Comparison of ENCODE assay signal across 8 mouse cellular contexts in the genomic region with DNA sequence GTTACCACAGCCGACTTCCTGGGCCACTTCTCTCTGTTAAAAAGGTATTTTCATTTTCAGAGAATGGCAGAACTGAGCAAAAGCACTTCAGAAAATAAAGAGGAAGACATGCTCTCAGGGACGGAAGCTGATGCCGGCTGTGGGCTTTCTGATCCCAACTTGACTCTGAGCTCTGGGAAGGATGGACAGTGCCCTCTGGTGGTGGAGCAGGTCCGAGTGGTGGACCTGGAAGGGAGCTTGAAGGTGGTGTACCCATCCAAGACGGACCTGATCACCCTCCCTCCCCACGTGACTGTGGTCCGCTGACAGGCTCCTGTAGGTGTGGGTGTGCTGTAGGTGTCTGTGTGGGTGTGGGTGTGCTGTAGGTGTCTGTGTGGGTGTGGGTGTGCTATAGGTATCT. TPM values are rescaled to one million over a fixed set of nuclear protein-coding genes. Genes with fewer than 3 reads are reported as not detected.
A peak's percentile ranks its signal among the peaks of the same experiment; 100 is the strongest.
DNase-seq lines count a peak whose midpoint lies in the region; ATAC-seq and TF ChIP-seq lines count a peak whose summit lies in the region.
"Had no signal": no experiment of that assay in that cellular context is flagged by ENCODE, and none has a peak within 500 bp of the region (broad histone marks: within the 10 kb centered on the region; RNA-seq: fewer than 3 reads in every experiment).

No protein-coding gene starts in this region.

- H3K9ac ChIP-seq in kidney, embryonic 16.5 days (replicated peaks; ENCODE audit: low read length) = no peak overlapping the region
- H3K9ac ChIP-seq in MEL (ENCODE audit: control insufficient read depth, low read depth, low read length, poor library complexity, severe bottlenecking) = no peak overlapping the region
- no peak overlapping the region for H3K9ac ChIP-seq in midbrain, embryonic 13.5 days (replicated peaks)

- no peak for TF ChIP-seq EP300 in MEL (IDR thresholded peaks at IDR 0.05; ENCODE audit: low read depth in 1 of 2, low read length in 2 of 2)

- intact Hi-C loops in left cerebral cortex, postnatal 25 days (cut with DNase I) = no loop called here

- TF ChIP-seq RAD21 in MEL (IDR thresholded peaks at IDR 0.05; ENCODE audit: low read depth, low read length) = peak; percentile 26

- H3K36me3 ChIP-seq in kidney, embryonic 16.5 days (ENCODE audit: insufficient read depth, low read length) = peaks cover 67% of the 10 kb centered on the region
- peaks cover 1 to 9% of the 10 kb centered on the region in 2 experiments for H3K36me3 ChIP-seq in MEL (ENCODE audit: control insufficient read depth in 1 of 2, insufficient read depth in 2 of 2, low read length in 2 of 2)
- peaks cover 79% of the 10 kb centered on the region for H3K36me3 ChIP-seq in midbrain, embryonic 13.5 days

- H3K9me3 ChIP-seq in kidney, embryonic 16.5 days (ENCODE audit: low read length) = no peaks in the 10 kb centered on the region
- no peaks in the 10 kb centered on the region for H3K9me3 ChIP-seq in MEL (replicated peaks; ENCODE audit: insufficient read depth, low read length)
- H3K9me3 ChIP-seq in midbrain, embryonic 13.5 days = no peaks in the 10 kb centered on the region

- H3K27ac ChIP-seq in kidney, embryonic 16.5 days (ENCODE audit: low read length) = no peak overlapping the region
- no peak overlapping the region for H3K27ac ChIP-seq in MEL (ENCODE audit: control insufficient read depth, low read depth, low read length)
- H3K27ac ChIP-seq in olfactory bulb, adult 2 months (ENCODE audit: insufficient read depth, low read depth, low read length) = no peak overlapping the region
- no peak overlapping the region for H3K27ac ChIP-seq in midbrain, embryonic 13.5 days

- 68% methylated on average over 7 of the region's 7 CpGs for WGBS in kidney, embryonic 16.5 days
- 57% methylated on average over 7 of the region's 7 CpGs for WGBS in olfactory bulb, adult 2 months
- 78% methylated on average over 7 of the region's 7 CpGs for WGBS in midbrain, embryonic 13.5 days

- H3K4me2 ChIP-seq in kidney, embryonic 16.5 days (replicated peaks; ENCODE audit: low read depth, low read length) = no peak overlapping the region
- no peak overlapping the region for H3K4me2 ChIP-seq in midbrain, embryonic 13.5 days (replicated peaks)

- DNase-seq in kidney, adult 18-20 months = peak; percentile 79
- DNase-seq in MEL (ENCODE audit: low read depth, low spot score) = peak; percentile 64
- peak; percentile 26 for DNase-seq in brain, embryonic 14.5 days (ENCODE audit: low read depth)
- peak; percentile 47 to 54 for DNase-seq in left cerebral cortex, postnatal 25 days (ENCODE audit: low spot score in 2 of 2)

- H3K79me2 ChIP-seq in MEL (ENCODE audit: control insufficient read depth, insufficient read depth, low read length, poor library complexity) = peaks cover 9% of the 10 kb centered on the region

- no peaks in the 10 kb centered on the region for H3K27me3 ChIP-seq in kidney, embryonic 16.5 days (ENCODE audit: insufficient read depth, low read length)
- no peaks in the 10 kb centered on the region for H3K27me3 ChIP-seq in MEL (ENCODE audit: control insufficient read depth in 1 of 2, insufficient read depth in 2 of 2, low read length in 2 of 2)
- peaks cover 12% of the 10 kb centered on the region for H3K27me3 ChIP-seq in midbrain, embryonic 13.5 days

- ATAC-seq in kidney, embryonic 16.5 days (ENCODE audit: low FRiP score, low TSS enrichment) = no peak
- no peak for ATAC-seq in midbrain, embryonic 13.5 days

- no peak overlapping the region for H3K4me3 ChIP-seq in kidney, embryonic 16.5 days (ENCODE audit: low read length)
- no peak overlapping the region for H3K4me3 ChIP-seq in MEL (ENCODE audit: control insufficient read depth in 1 of 2, insufficient read depth in 1 of 2, low read depth in 2 of 2, low read length in 2 of 2)
- H3K4me3 ChIP-seq in olfactory bulb, adult 2 months (ENCODE audit: insufficient read depth, low read depth, low read length) = no peak overlapping the region
- no peak overlapping the region for H3K4me3 ChIP-seq in midbrain, embryonic 13.5 days (replicated peaks)

- TF ChIP-seq POLR2A in MEL (IDR thresholded peaks at IDR 0.05; ENCODE audit: control insufficient read depth in 1 of 2, insufficient read depth in 1 of 2, low read depth in 1 of 2, low read length in 2 of 2, poor library complexity in 1 of 2) = no peak
- no peak for TF ChIP-seq POLR2A in brain, embryonic 14.5 days (IDR thresholded peaks at IDR 0.05; ENCODE audit: borderline replicate concordance, extremely low read depth, insufficient read depth, insufficient read length, poor library complexity, severe bottlenecking)
- no peak for TF ChIP-seq POLR2A in olfactory bulb, adult 2 months (IDR thresholded peaks at IDR 0.05; ENCODE audit: insufficient read depth, low read depth, low read length)

- H3K4me1 ChIP-seq in kidney, embryonic 16.5 days (ENCODE audit: insufficient read depth, low read length) = peaks cover 29% of the 10 kb centered on the region
- H3K4me1 ChIP-seq in MEL (ENCODE audit: control insufficient read depth in 1 of 2, insufficient read depth in 2 of 2, low read length in 2 of 2) = peaks cover 0 to 13% of the 10 kb centered on the region in 2 experiments; a peak in 3 of 4 replicates
- H3K4me1 ChIP-seq in olfactory bulb, adult 2 months (ENCODE audit: control insufficient read depth, insufficient read depth, low read length) = peaks cover 16% of the 10 kb centered on the region
- peaks cover 7% of the 10 kb centered on the region; the same call in 1 of the 2 replicates for H3K4me1 ChIP-seq in midbrain, embryonic 13.5 days (replicated peaks)

- peak; percentile 58 to 81 (median 74) for TF ChIP-seq CTCF in MEL (IDR thresholded peaks at IDR 0.05 in 2 of 3, conservative IDR thresholded peaks at IDR 0.05 in 1 of 3; ENCODE audit: control insufficient read depth in 1 of 3, insufficient read depth in 1 of 3, low read depth in 2 of 3, low read length in 3 of 3, poor library complexity in 1 of 3, severe bottlenecking in 1 of 3)
- TF ChIP-seq CTCF in brain, embryonic 14.5 days (IDR thresholded peaks at IDR 0.05; ENCODE audit: borderline replicate concordance, extremely low read depth, insufficient read depth, insufficient read length) = peak; percentile 59
- peak; percentile 58; the same call in 1 of the 2 replicates for TF ChIP-seq CTCF in olfactory bulb, adult 2 months (IDR thresholded peaks at IDR 0.05; ENCODE audit: insufficient read depth, low read depth, low read length)

TF ChIP-seq in MEL, 35 proteins besides CTCF, POLR2A, EP300 and RAD21 (continues in another document):
- TF ChIP-seq POLR2AphosphoS5 (IDR thresholded peaks at IDR 0.05; ENCODE audit: borderline replicate concordance, low read depth, low read length) = no peak

RNA-seq across cellular contexts. Expression of gene Smim1, which starts 6.5 kb away (rescaled TPM):
- polyA plus RNA-seq in kidney, embryonic 16.5 days (2015; fragmentation: Nextera tagmentation; extraction: Ambion mirVana) = 62.4 and 66.1 TPM in 2 replicates
- total RNA-seq in MEL (2012; rRNA removed) = 122 and 188 TPM in 2 replicates
- 100 to 1,000 TPM; 118 to 219 TPM for polyA plus RNA-seq in MEL (2012; ENCODE audit: insufficient read depth in 1 of 2, insufficient read length in 2 of 2, low read depth in 1 of 2, low replicate concordance in 2 of 2, missing spikeins in 1 of 2)
- polyA plus RNA-seq in brain, embryonic 14.5 days (2012; rRNA removed) = 7.0 and 8.4 TPM in 2 replicates
- 1 to 10 TPM; 9.4 to 9.8 TPM for total RNA-seq in left cerebral cortex, postnatal 25 days (2021)
- not detected in 2 replicates for polyA plus RNA-seq in olfactory bulb, adult 2 months (2012; ENCODE audit: insufficient read depth, insufficient read length, low replicate concordance, missing spikeins)
- 4.7 and 6.1 TPM in 2 replicates for polyA plus RNA-seq in midbrain, embryonic 13.5 days (2015; fragmentation: Nextera tagmentation; extraction: Ambion mirVana)

RNA-seq across cellular contexts. Expression of gene Lrrc47, which starts 8.0 kb away (rescaled TPM):
- 16.8 and 21.9 TPM in 2 replicates for polyA plus RNA-seq in kidney, embryonic 16.5 days (2015; fragmentation: Nextera tagmentation; extraction: Ambion mirVana)
- 48.0 and 54.3 TPM in 2 replicates for total RNA-seq in MEL (2012; rRNA removed)
- 100 to 1,000 TPM in 1 of 2 experiments, not detected in 1; 117 TPM for polyA plus RNA-seq in MEL (2012; ENCODE audit: insufficient read depth in 1 of 2, insufficient read length in 2 of 2, low read depth in 1 of 2, low replicate concordance in 2 of 2, missing spikeins in 1 of 2)
- 69.7 and 72.3 TPM in 2 replicates for polyA plus RNA-seq in brain, embryonic 14.5 days (2012; rRNA removed)
- total RNA-seq in left cerebral cortex, postnatal 25 days (2021) = 10 to 100 TPM; 53.6 to 63.3 TPM
- polyA plus RNA-seq in olfactory bulb, adult 2 months (2012; ENCODE audit: insufficient read depth, insufficient read length, low replicate concordance, missing spikeins) = not detected in 2 replicates
- polyA plus RNA-seq in midbrain, embryonic 13.5 days (2015; fragmentation: Nextera tagmentation; extraction: Ambion mirVana) = 21.2 and 24.7 TPM in 2 replicates

RNA-seq across cellular contexts. Expression of gene Ccdc27, which starts 22.9 kb away (rescaled TPM):
- polyA plus RNA-seq in kidney, embryonic 16.5 days (2015; fragmentation: Nextera tagmentation; extraction: Ambion mirVana) = 0.07 TPM in 1 of 2 replicates, not detected in the other
- total RNA-seq in MEL (2012; rRNA removed) = not detected in 2 replicates
- under 1 TPM in 1 of 2 experiments, not detected in 1; 0.49 TPM for polyA plus RNA-seq in MEL (2012; ENCODE audit: insufficient read depth in 1 of 2, insufficient read length in 2 of 2, low read depth in 1 of 2, low replicate concordance in 2 of 2, missing spikeins in 1 of 2)
- not detected in 2 replicates for polyA plus RNA-seq in brain, embryonic 14.5 days (2012; rRNA removed)
- total RNA-seq in left cerebral cortex, postnatal 25 days (2021) = not detected
- polyA plus RNA-seq in olfactory bulb, adult 2 months (2012; ENCODE audit: insufficient read depth, insufficient read length, low replicate concordance, missing spikeins) = not detected in 2 replicates
- polyA plus RNA-seq in midbrain, embryonic 13.5 days (2015; fragmentation: Nextera tagmentation; extraction: Ambion mirVana) = not detected in 2 replicates
- polyA plus RNA-seq: limb, embryonic 14.5 days had no signal

RNA-seq across cellular contexts. Expression of gene Cep104, which starts 44.6 kb away (rescaled TPM):
- polyA plus RNA-seq in kidney, embryonic 16.5 days (2015; fragmentation: Nextera tagmentation; extraction: Ambion mirVana) = 16.1 and 17.6 TPM in 2 replicates
- 8.3 and 8.5 TPM in 2 replicates for total RNA-seq in MEL (2012; rRNA removed)
- polyA plus RNA-seq in MEL (2012; ENCODE audit: insufficient read depth in 1 of 2, insufficient read length in 2 of 2, low read depth in 1 of 2, low replicate concordance in 2 of 2, missing spikeins in 1 of 2) = 10 to 100 TPM in 1 of 2 experiments, not detected in 1; 19.9 TPM
- 14.3 and 19.1 TPM in 2 replicates for polyA plus RNA-seq in brain, embryonic 14.5 days (2012; rRNA removed)
- total RNA-seq in left cerebral cortex, postnatal 25 days (2021) = 10 to 100 TPM; 32.3 to 32.6 TPM
- polyA plus RNA-seq in olfactory bulb, adult 2 months (2012; ENCODE audit: insufficient read depth, insufficient read length, low replicate concordance, missing spikeins) = not detected in 2 replicates
- 18.0 and 20.4 TPM in 2 replicates for polyA plus RNA-seq in midbrain, embryonic 13.5 days (2015; fragmentation: Nextera tagmentation; extraction: Ambion mirVana)

RNA-seq across cellular contexts. Expression of gene Dffb, which starts 44.6 kb away (rescaled TPM):
- polyA plus RNA-seq in kidney, embryonic 16.5 days (2015; fragmentation: Nextera tagmentation; extraction: Ambion mirVana) = 14.1 and 14.3 TPM in 2 replicates
- total RNA-seq in MEL (2012; rRNA removed) = 18.4 and 25.1 TPM in 2 replicates
- polyA plus RNA-seq in MEL (2012; ENCODE audit: insufficient read depth in 1 of 2, insufficient read length in 2 of 2, low read depth in 1 of 2, low replicate concordance in 2 of 2, missing spikeins in 1 of 2) = 10 to 100 TPM in 1 of 2 experiments, not detected in 1; 25.2 TPM
- polyA plus RNA-seq in brain, embryonic 14.5 days (2012; rRNA removed) = 18.6 and 23.1 TPM in 2 replicates
- total RNA-seq in left cerebral cortex, postnatal 25 days (2021) = 10 to 100 TPM in 1 of 2 experiments, 1 to 10 TPM in 1; 9.3 to 12.8 TPM
- not detected in 2 replicates for polyA plus RNA-seq in olfactory bulb, adult 2 months (2012; ENCODE audit: insufficient read depth, insufficient read length, low replicate concordance, missing spikeins)
- polyA plus RNA-seq in midbrain, embryonic 13.5 days (2015; fragmentation: Nextera tagmentation; extraction: Ambion mirVana) = 12.0 and 13.0 TPM in 2 replicates

Comparison
In these comparisons a context has a peak if more than half of its experiments do, and no peak if none do; other contexts are left out.
1. DNase-seq: peak in every context shown above with its lines; median percentile 79 in kidney, adult 18-20 months; 64 in MEL; 50 in left cerebral cortex, postnatal 25 days; 26 in brain, embryonic 14.5 days.
2. RNA of gene Lrrc47, which starts 8.0 kb away (polyA plus RNA-seq): 117 TPM in MEL, 69.7 to 72.3 TPM in brain, embryonic 14.5 days, 21.2 to 24.7 TPM in midbrain, embryonic 13.5 days and 16.8 to 21.9 TPM in kidney, embryonic 16.5 days; not detected in olfactory bulb, adult 2 months; every median in the first group is over 10 times any median in the second.
3. Peak in every context shown above with its lines, with median percentiles within 50 percentile points of each other: CTCF ChIP-seq.